Mouse (Mus musculus): ENCODE data around the gene Vmn2r24. TPM values are rescaled to one million over a fixed set of nuclear protein-coding genes. Genes with fewer than 3 reads are reported as not detected.
"Not testable (repeated sequence)": the region's sequence is repeated elsewhere in the genome, so short reads cannot be mapped to it uniquely, and the experiment has no call there.

The Vmn2r24 gene
- not detected for total RNA-seq (2021)
- long read RNA-seq, experiment 1 = 0 reads
- long read RNA-seq, experiment 2 = 0 reads

DNA sequence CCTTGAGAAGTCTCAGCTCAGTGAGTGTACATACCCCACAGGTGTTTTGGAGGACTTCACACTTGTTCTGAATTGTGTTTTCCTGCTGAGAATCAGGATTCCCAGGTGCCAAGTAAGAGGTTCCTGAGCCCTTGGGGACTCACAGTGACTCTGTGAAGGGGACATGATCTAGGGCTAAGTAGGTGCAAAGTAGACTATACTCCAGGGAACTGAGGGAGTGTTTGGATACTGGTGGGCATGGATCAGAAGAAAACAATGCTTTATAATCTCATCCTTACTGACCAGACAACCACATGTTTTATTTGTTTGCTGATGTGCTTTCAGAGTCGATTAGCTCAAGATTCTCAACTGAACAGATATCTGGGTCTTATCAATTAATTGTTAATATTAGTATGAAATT is at the start of gene Vmn2r24:
Vmn2r24 (plus strand) TSS at position 301 of the 400 bp plus-strand sequence.
- DNase-seq = no peak

DNA sequence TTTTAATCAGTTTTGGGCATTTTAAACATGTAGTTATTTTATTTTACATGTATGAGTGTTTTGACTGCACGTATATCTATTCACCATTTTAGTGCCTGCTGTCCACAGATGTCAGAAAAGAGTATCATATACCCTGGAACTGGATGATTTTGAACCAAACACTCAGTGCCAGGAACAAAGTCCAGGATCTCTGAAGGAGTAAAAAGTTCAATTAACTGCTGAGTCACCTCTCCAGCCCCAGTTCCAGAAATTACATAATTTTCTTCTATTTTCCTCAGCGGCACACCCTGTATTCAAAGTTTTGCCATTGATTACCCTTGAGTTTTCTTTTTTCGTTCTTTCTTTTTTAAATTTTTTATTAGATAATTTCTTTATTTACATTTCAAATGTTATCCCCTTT is 8.6 kb upstream of the Vmn2r24 start:
- no peak for DNase-seq

DNA sequence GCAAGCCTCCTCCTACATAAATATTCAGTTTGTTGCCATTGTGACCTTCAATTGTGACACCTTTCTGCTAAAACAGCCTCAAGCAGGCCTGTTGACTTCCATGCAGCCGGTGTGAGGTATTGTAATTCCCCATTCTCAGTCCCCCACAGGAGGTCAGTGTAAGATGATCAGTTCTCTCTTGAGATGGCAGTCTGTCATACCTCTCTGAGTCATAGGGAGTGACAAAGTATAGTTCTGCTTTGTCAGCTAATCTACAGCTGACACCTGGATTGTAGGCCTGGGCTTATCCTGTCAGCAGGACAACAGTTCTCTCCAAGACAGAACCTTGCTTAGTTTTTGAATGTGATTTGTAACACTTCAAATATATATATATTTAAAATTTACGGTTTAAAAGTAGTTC is 6.2 kb downstream of the Vmn2r24 start:
- no peak for DNase-seq

DNA sequence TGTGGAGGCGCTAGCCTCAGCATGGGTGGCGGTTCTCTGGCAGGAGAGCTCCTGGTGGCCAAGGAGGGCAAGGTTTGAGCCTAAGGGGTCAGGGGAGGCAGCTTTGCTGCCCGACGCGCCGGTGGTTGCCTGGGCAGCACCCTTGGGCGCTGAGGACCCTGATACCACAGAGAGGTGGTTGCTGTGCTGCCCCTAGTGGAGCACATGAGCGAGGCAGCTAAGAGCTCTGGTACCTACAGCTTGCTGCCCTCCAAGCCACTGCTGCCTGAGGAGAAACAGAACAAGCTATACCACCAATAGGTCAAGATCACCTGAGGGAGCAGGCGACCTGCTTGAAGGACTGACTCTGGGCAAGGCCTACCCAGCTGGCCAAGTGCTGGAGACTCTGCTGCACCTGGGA is 15.1 kb downstream of the Vmn2r24 start:
- no peak for DNase-seq

DNA sequence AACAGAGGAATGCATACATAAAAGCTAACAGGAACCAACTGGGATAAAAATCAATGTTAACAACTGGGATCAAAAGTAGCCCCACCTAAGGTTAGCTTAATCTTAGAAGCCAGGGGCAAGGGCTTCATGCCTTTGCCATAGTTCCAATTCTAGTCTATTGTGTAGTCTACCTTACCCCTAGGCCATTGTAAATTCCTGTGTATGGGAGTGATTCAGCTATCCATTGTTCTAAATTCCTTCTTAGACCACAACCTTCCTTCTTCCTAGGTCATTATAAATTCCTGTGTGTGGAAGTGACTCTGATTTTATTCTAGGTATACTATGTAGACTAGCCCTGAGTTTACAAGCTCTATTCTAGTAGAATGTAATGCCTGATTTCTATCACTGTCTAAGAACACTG is 31.6 kb downstream of the Vmn2r24 start:
- DNase-seq = not testable (repeated sequence)

DNA sequence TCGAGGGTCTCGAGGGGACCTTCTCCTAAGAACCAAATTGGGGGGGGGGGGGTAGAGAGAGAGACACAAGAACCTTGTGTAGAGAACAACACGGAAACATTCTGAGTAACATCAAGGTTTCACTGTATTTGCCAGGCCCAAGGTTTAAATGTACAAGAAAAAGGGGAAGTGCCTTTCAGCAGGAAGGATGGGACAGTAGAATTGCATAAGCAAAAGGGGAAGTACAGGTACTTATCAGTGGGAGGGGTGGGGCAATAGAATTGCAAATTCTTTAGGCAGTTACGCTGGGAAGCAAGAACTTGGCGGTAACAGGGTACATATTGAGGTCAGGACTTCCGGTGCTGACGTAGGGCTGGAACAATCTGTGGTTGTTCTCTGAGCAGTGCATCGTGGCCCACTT is 41.3 kb downstream of the Vmn2r24 start:
- DNase-seq = no peak

DNA sequence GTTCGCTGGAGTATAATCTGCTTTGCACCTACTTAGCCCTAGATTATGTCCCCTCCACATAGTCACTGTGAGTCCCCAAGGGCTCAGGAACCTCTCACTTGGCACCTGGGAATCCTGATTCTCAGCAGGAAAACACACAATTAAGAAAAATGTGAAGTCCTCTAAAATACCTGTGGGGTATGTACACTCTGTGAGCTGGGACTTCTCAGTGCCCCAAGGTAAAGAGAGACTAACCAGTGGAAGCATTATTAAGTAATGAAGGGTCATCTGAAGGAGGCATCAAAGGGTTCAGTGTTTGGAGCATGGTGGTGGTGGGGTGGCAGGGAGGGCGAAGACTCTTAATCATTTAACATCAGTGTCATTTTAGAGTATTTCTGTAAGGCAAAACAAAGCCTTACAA is 74.7 kb downstream of the Vmn2r24 start, which contains the start of gene Vmn2r25:
Vmn2r25 (minus strand) TSS at position 101 of the 400 bp plus-strand sequence.
- not testable (repeated sequence) for DNase-seq

Other genes starting within 250 kb of the Vmn2r24 start
- not detected for gene Vmn2r21, start 245.5 kb upstream of the Vmn2r24 start, total RNA-seq (2021)
- gene Vmn2r22, start 128.2 kb upstream of the Vmn2r24 start, total RNA-seq (2021) = not detected
- not detected for gene Vmn2r23, start 76.2 kb upstream of the Vmn2r24 start, total RNA-seq (2021)
- gene Vmn2r25, start 74.6 kb downstream of the Vmn2r24 start, total RNA-seq (2021) = not detected
- not detected for gene Vmn2r26, start 245.7 kb downstream of the Vmn2r24 start, total RNA-seq (2021)